Mouse (Mus musculus) layer of hippocampus, adult 9-10 months (tissue): ENCODE results near the gene Bpifc.
"Not testable (repeated sequence)": the region's sequence is repeated elsewhere in the genome, so short reads cannot be mapped to it uniquely, and the experiment has no call there.

Experiments used
- DNase-seq: peaks from one replicate; pipeline ENCODE4 v3.0.0; 2022; ENCODE audit warnings: low spot score

Gene Bpifc

GRCm38 (mm10) chr10:86011781-86012180 lies at the start of gene Bpifc:
Bpifc (minus strand) TSS chr10:86011895.
- no peak for DNase-seq

- no peak for DNase-seq
Observed at GRCm38 (mm10) chr10:86060267-86060666, 48.6 kb upstream of the Bpifc start.

GRCm38 (mm10) chr10:86057712-86058111 lies 46.0 kb upstream of the Bpifc start:
- DNase-seq: no peak

- DNase-seq: no peak
Observed at GRCm38 (mm10) chr10:86057286-86057685, 45.6 kb upstream of the Bpifc start.

- no peak for DNase-seq
Observed at GRCm38 (mm10) chr10:86056297-86056903, 44.7 kb upstream of the Bpifc start.

GRCm38 (mm10) chr10:86052818-86053522 lies 41.3 kb upstream of the Bpifc start:
- no peak for DNase-seq

GRCm38 (mm10) chr10:86050522-86050921 lies 38.8 kb upstream of the Bpifc start:
- DNase-seq: no peak

GRCm38 (mm10) chr10:86047786-86048185 lies 36.1 kb upstream of the Bpifc start:
- DNase-seq: no peak

- no peak for DNase-seq
Observed at GRCm38 (mm10) chr10:86046371-86046770, 34.7 kb upstream of the Bpifc start.

GRCm38 (mm10) chr10:86044066-86044465 lies 32.4 kb upstream of the Bpifc start:
- DNase-seq: no peak

- no peak for DNase-seq
Observed at GRCm38 (mm10) chr10:86043651-86044050, 32.0 kb upstream of the Bpifc start.

GRCm38 (mm10) chr10:86034007-86034728 lies 22.5 kb upstream of the Bpifc start:
- DNase-seq: no peak

GRCm38 (mm10) chr10:86032517-86032916 lies 20.8 kb upstream of the Bpifc start:
- DNase-seq: no peak

GRCm38 (mm10) chr10:86030743-86031142 lies 19.0 kb upstream of the Bpifc start:
- no peak for DNase-seq

- not testable (repeated sequence) for DNase-seq
Observed at GRCm38 (mm10) chr10:86026807-86027206, 15.1 kb upstream of the Bpifc start.

- DNase-seq: no peak
Observed at GRCm38 (mm10) chr10:86026354-86026753, 14.7 kb upstream of the Bpifc start.

- DNase-seq: no peak
Observed at GRCm38 (mm10) chr10:86025906-86026305, 14.2 kb upstream of the Bpifc start.

- DNase-seq: no peak
Observed at GRCm38 (mm10) chr10:86023149-86023548, 11.5 kb upstream of the Bpifc start.

- no peak for DNase-seq
Observed at GRCm38 (mm10) chr10:86022474-86022816, 10.8 kb upstream of the Bpifc start.

GRCm38 (mm10) chr10:86021749-86022473 lies 10.2 kb upstream of the Bpifc start, which contains the start of gene Fbxo7:
Fbxo7 (plus strand) TSS chr10:86021972.
- DNase-seq: peak; percentile 51

- DNase-seq: no peak
Observed at GRCm38 (mm10) chr10:86021408-86021748, 9.7 kb upstream of the Bpifc start.

GRCm38 (mm10) chr10:86018813-86019212 lies 7.1 kb upstream of the Bpifc start:
- no peak for DNase-seq

GRCm38 (mm10) chr10:86017781-86018180 lies 6.1 kb upstream of the Bpifc start:
- no peak for DNase-seq
